Mouse (Mus musculus) urinary bladder, adult 18-20 months (tissue): ENCODE measurements around the gene Zfp341.

Source experiments
- DNase-seq, 2 experiments: peaks; one replicate each; pipeline ENCODE4 v3.0.0; 2022; ENCODE audit warnings: low spot score in 2 of 2, mixed read lengths in 2 of 2

Zfp341 gene

GRCm38 (mm10) chr2:154676653-154677609 is 63.8 kb downstream of the Zfp341 start:
- no peak for DNase-seq

- no peak for DNase-seq
These were observed 64.6 kb downstream of the Zfp341 start for GRCm38 (mm10) chr2:154677651-154678139.

DNA sequence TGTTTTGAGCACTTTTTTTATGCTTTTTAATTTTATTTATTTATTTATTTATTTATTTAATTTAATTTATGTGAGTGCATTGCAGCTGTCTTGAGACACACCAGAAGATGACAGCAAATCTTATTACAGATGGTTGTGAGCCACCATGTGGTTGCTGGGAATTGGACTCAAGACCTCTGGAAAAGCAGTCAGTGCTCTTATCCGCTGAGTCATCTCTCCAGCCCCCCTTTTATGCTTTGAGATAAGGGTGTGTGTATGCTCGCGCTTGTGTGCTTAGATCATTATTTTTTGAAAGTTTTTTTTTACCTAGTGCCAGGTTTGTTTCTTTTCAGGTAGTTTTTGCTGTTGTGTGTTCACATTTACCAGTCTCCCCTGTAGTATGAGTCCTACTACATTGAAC is 65.9 kb downstream of the Zfp341 start:
- no peak for DNase-seq

- DNase-seq: no peak
These were observed 67.2 kb downstream of the Zfp341 start for GRCm38 (mm10) chr2:154680337-154680736.

DNA sequence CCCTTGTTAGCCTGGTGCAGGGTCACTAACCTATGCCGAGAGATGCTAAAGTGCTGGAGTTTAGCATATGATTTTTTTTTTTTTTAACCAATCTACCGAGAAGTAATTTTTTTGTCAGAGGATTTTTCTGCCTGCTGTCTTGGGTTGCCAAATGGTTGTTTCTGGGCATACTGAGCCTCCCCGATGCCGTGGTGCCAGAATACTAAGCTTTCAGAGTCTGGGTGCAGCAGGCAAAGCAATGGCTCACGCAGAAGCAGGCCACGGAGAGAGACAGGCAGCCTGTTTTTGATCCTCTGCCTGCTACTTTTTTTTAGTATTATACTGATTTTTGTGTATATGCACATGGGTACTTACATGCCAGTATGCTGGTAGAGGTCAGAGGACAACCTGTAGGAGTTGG is 67.8 kb downstream of the Zfp341 start:
- no peak for DNase-seq

DNA sequence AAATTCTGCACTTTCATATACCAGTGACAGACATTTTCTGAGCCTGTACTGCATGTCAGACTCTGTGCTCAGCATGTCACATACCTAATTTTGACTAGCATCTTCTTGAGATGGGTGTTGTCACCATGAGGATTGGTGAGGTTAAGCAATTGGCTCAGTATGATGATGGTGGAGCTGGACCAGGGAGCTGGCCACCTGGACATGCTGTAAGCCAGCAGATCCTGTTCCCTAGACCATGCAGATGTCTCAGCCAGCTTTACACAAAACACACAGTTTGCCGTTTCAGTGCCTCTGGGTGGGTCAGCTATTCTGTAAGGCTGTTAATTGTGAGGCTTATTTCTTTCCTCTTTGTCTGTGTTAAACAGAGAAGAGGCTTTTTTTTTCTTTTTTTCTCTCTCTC is 69.6 kb downstream of the Zfp341 start:
- DNase-seq: no peak

DNA sequence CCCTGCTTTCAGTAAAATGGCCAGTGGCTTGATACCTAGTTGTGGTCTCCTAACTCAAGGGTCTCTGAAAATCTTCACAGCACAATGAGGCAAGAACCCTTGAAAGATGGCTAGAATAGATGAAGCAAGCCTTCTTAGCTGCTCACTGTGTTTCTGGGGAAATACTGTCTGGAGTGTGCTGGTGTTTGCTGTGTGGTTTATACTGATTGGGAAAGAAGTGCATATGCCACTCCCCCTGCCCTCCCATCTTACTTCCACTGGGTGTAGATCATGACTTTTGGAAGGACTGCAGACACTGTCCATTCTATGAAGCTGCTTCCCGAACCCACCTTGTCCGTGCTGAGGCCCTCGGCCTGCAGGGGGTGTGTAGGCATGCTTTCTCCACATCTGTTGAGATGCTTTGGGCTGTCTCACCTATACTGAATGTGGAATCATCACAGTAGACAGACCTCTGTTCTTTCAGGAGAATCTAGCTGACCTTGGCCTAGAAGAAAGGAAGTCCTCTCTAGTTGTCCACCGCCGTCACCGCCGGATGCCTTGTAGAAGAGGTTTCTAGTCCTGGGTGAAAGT is 71.9 kb downstream of the Zfp341 start:
- DNase-seq: no peak

GRCm38 (mm10) chr2:154685772-154686171 is 72.7 kb downstream of the Zfp341 start:
- no peak for DNase-seq

GRCm38 (mm10) chr2:154686819-154687218 is 73.7 kb downstream of the Zfp341 start:
- DNase-seq: no peak

DNA sequence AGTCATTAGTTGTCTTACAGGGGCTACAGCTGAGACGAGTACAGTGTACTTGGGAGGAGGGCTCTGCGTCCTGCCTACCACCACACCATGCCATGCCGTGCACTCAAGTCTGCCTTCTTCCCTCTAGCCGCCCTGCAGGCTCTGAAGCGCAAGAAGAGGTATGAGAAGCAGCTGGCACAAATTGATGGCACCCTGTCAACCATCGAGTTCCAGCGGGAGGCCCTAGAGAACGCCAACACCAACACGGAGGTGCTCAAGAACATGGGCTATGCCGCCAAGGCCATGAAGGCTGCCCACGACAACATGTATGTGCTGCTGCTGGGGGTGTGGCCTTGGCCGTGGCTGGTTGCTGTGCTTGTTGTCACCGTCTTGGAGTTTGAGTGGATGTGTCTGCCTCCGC is 76.3 kb downstream of the Zfp341 start:
- no peak for DNase-seq

DNA sequence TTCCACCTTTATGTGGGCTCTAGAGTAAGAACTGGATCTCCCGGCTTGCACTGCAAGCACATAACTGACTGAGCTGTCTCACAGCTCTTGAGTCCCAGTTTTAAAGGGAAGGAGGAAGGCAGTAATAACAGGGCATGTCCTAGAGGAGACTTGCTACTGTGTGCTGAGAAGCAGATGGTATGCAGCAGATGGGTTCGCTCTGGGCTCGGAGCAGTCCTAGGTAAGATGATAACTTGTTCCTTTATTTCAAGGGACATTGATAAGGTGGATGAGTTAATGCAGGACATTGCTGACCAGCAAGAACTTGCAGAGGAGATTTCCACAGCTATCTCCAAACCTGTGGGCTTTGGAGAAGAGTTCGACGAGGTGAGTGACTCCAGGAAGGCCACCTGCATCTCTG is 77.9 kb downstream of the Zfp341 start:
- no peak for DNase-seq

- DNase-seq: no peak
These were observed 80.3 kb downstream of the Zfp341 start for GRCm38 (mm10) chr2:154693186-154693940.

GRCm38 (mm10) chr2:154693941-154694256 is 80.8 kb downstream of the Zfp341 start:
- DNase-seq: no peak

GRCm38 (mm10) chr2:154695690-154696089 is 82.6 kb downstream of the Zfp341 start:
- no peak for DNase-seq
